Mouse (Mus musculus) urinary bladder, adult 2 months (tissue): ENCODE measurements around the gene Bmp10. TPM values are rescaled to one million over a fixed set of nuclear protein-coding genes. Genes with fewer than 3 reads are reported as not detected.
A peak's percentile ranks its signal among the peaks of the same experiment; 100 is the strongest.
"Not testable (repeated sequence)": the region's sequence is repeated elsewhere in the genome, so short reads cannot be mapped to it uniquely, and the experiment has no call there.

ENCODE experiments used
- DNase-seq: peaks from one replicate; pipeline ENCODE4 v3.0.0; 2022; ENCODE audit warnings: low spot score
- polyA plus RNA-seq: library from polyadenylated mRNA; depleted of rRNA; stranded (reverse); fragments of >200 nt; gene quantifications from 2 replicates; pipeline ENCODE4 v1.2.3, GENCODE M21; 2012; rRNA removed

The Bmp10 gene
- polyA plus RNA-seq, 1 experiment = 0.78 TPM

GRCm38 (mm10) chr6:87447217-87447616 lies 18.4 kb downstream of the Bmp10 start:
- DNase-seq = no peak

- DNase-seq = no peak
Measured at GRCm38 (mm10) chr6:87449534-87449933, 20.7 kb downstream of the Bmp10 start.

GRCm38 (mm10) chr6:87451016-87451415 lies 22.2 kb downstream of the Bmp10 start:
- no peak for DNase-seq

- no peak for DNase-seq
Measured at GRCm38 (mm10) chr6:87451771-87452170, 23.0 kb downstream of the Bmp10 start.

- DNase-seq = no peak
Measured at GRCm38 (mm10) chr6:87455507-87455906, 26.7 kb downstream of the Bmp10 start.

GRCm38 (mm10) chr6:87466221-87466620 lies 37.4 kb downstream of the Bmp10 start:
- peak; percentile 45 for DNase-seq

- no peak for DNase-seq
Measured at GRCm38 (mm10) chr6:87467373-87467772, 38.6 kb downstream of the Bmp10 start.

GRCm38 (mm10) chr6:87468372-87468771 lies 39.6 kb downstream of the Bmp10 start:
- DNase-seq = no peak

- not testable (repeated sequence) for DNase-seq
Measured at GRCm38 (mm10) chr6:87470098-87470497, 41.3 kb downstream of the Bmp10 start.

GRCm38 (mm10) chr6:87475223-87475622 lies 46.4 kb downstream of the Bmp10 start:
- DNase-seq = no peak

GRCm38 (mm10) chr6:87478847-87479246 lies 50.1 kb downstream of the Bmp10 start:
- no peak for DNase-seq

GRCm38 (mm10) chr6:87479291-87479999 lies 50.7 kb downstream of the Bmp10 start:
- DNase-seq = no peak

GRCm38 (mm10) chr6:87483224-87483899 lies 54.6 kb downstream of the Bmp10 start:
- DNase-seq = no peak

GRCm38 (mm10) chr6:87483900-87484289 lies 55.1 kb downstream of the Bmp10 start:
- DNase-seq = no peak

GRCm38 (mm10) chr6:87484806-87485205 lies 56.0 kb downstream of the Bmp10 start:
- no peak for DNase-seq

Other genes with a start within 250 kb of the Bmp10 start
- gene Antxr1, start 93.2 kb upstream of the Bmp10 start, polyA plus RNA-seq = 28.5 and 45.1 TPM in 2 replicates
- gene Gkn1, start 78.1 kb upstream of the Bmp10 start, polyA plus RNA-seq = 0.06 TPM in 1 of 2 replicates, not detected in the other
- gene Gkn2, start 55.6 kb upstream of the Bmp10 start, polyA plus RNA-seq = not detected in 2 replicates
- gene Gkn3, start 40.1 kb upstream of the Bmp10 start, polyA plus RNA-seq = 25.5 and 32.0 TPM in 2 replicates
- gene Arhgap25, start 104.3 kb downstream of the Bmp10 start, polyA plus RNA-seq = 2.3 and 2.7 TPM in 2 replicates
- 0.72 and 1.2 TPM in 2 replicates for gene Prokr1, start 161.7 kb downstream of the Bmp10 start, polyA plus RNA-seq
- gene Aplf, start 243.2 kb downstream of the Bmp10 start, polyA plus RNA-seq = 7.5 and 8.1 TPM in 2 replicates